Mouse (Mus musculus) layer of hippocampus, postnatal 10 days (tissue): ENCODE measurements around the gene Ociad1. TPM values are rescaled to one million over a fixed set of nuclear protein-coding genes. Genes with fewer than 3 reads are reported as not detected.
"Not testable (repeated sequence)": the region's sequence is repeated elsewhere in the genome, so short reads cannot be mapped to it uniquely, and the experiment has no call there.

Experiments
- DNase-seq, 2 experiments: peaks; one replicate each; pipeline ENCODE4 v3.0.0; 2021; ENCODE audit warnings: low spot score in 2 of 2
- total RNA-seq, 2 experiments: library from RNA; stranded (reverse); gene quantifications; 2 replicates each; pipeline ENCODE4 v1.2.3; 2021

Ociad1 gene
- total RNA-seq, 2 experiments from 2014 or later: 325 to 333 TPM

GRCm38 (mm10) chr5:73280567-73280850 lies 12.1 kb upstream of the Ociad1 start:
- no peak for DNase-seq

- no peak for DNase-seq
These were observed 8.5 kb upstream of the Ociad1 start for GRCm38 (mm10) chr5:73284046-73284445.

- no peak for DNase-seq
These were observed 7.1 kb upstream of the Ociad1 start for GRCm38 (mm10) chr5:73285470-73285978.

- no peak for DNase-seq
These were observed 6.0 kb upstream of the Ociad1 start for GRCm38 (mm10) chr5:73286603-73287002.

GRCm38 (mm10) chr5:73289900-73290299 lies 2.7 kb upstream of the Ociad1 start:
- DNase-seq: no peak

GRCm38 (mm10) chr5:73293458-73293827 lies 859 bp downstream of the Ociad1 start:
- DNase-seq: no peak

- no peak for DNase-seq
These were observed 2.4 kb downstream of the Ociad1 start for GRCm38 (mm10) chr5:73295016-73295415.

GRCm38 (mm10) chr5:73295916-73296315 lies 3.3 kb downstream of the Ociad1 start:
- no peak for DNase-seq

GRCm38 (mm10) chr5:73301601-73302307 lies 9.2 kb downstream of the Ociad1 start:
- DNase-seq: no peak

GRCm38 (mm10) chr5:73304507-73304906 lies 11.9 kb downstream of the Ociad1 start:
- DNase-seq: no peak

- no peak for DNase-seq
These were observed 13.9 kb downstream of the Ociad1 start for GRCm38 (mm10) chr5:73306486-73306885.

- DNase-seq: no peak
These were observed 14.7 kb downstream of the Ociad1 start for GRCm38 (mm10) chr5:73307297-73307696.

- no peak for DNase-seq
These were observed 16.9 kb downstream of the Ociad1 start for GRCm38 (mm10) chr5:73309496-73309895.

GRCm38 (mm10) chr5:73310401-73310800 lies 17.8 kb downstream of the Ociad1 start:
- no peak for DNase-seq

GRCm38 (mm10) chr5:73311458-73311857 lies 18.9 kb downstream of the Ociad1 start:
- no peak for DNase-seq

GRCm38 (mm10) chr5:73313591-73313990 lies 21.0 kb downstream of the Ociad1 start:
- DNase-seq: no peak

- DNase-seq: no peak
These were observed 22.1 kb downstream of the Ociad1 start for GRCm38 (mm10) chr5:73314654-73315053.

GRCm38 (mm10) chr5:73319306-73319705 lies 26.7 kb downstream of the Ociad1 start:
- no peak for DNase-seq

- not testable (repeated sequence) for DNase-seq
These were observed 30.1 kb downstream of the Ociad1 start for GRCm38 (mm10) chr5:73322684-73323083.

- no peak for DNase-seq
These were observed 31.0 kb downstream of the Ociad1 start for GRCm38 (mm10) chr5:73323602-73324001.

- no peak for DNase-seq
These were observed 32.1 kb downstream of the Ociad1 start for GRCm38 (mm10) chr5:73324526-73325170.

- no peak for DNase-seq
These were observed 38.4 kb downstream of the Ociad1 start for GRCm38 (mm10) chr5:73331002-73331401.

GRCm38 (mm10) chr5:73336448-73336847 lies 43.9 kb downstream of the Ociad1 start:
- no peak for DNase-seq
